Mouse (Mus musculus): Measurements from ENCODE around the gene Gnb3. TPM values are rescaled to one million over a fixed set of nuclear protein-coding genes. Genes with fewer than 3 reads are reported as not detected.
"Not testable (repeated sequence)": the region's sequence is repeated elsewhere in the genome, so short reads cannot be mapped to it uniquely, and the experiment has no call there.

Gnb3 gene
- polyA plus RNA-seq, 1 experiment from 2014 or later: 2.1 TPM

DNA sequence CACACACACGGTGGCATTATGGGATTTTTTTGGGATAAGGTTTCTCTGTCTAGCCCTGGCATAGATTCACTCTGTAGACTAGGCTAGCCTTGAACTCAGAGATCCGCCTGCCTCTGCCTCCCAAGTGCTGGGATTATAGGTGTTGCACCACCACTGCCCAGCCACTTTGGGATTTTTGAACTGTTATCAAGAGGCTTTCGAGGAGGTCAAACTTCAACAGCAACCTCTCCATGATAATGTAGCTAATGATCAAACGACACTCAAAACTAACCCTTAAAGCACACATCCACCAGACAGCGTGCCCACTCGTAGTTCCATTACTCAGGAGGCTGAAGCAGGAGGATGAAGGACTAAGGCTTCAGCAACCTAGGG, 32.1 kb downstream of the Gnb3 start:
- H3K27ac ChIP-seq (replicated peaks): peak overlapping the region; percentile 88
- peak overlapping the region; percentile 49 for H3K4me3 ChIP-seq (replicated peaks)
- H3K27me3 ChIP-seq: no peaks in the 10 kb centered on the region
- WGBS: 85% methylated on average over 6 of the region's 6 CpGs
- no peak overlapping the region; the same call in 1 of the 2 replicates for H3K9ac ChIP-seq
- no peak for ATAC-seq (ENCODE audit: insufficient number of reproducible peaks, low FRiP score, low TSS enrichment, low read depth)
- peak overlapping the region; percentile 76 for H3K4me2 ChIP-seq (replicated peaks)
- H3K36me3 ChIP-seq: peaks cover 24% of the 10 kb centered on the region
- peaks cover 52% of the 10 kb centered on the region for H3K4me1 ChIP-seq
- H3K9me3 ChIP-seq (replicated peaks): no peaks in the 10 kb centered on the region

DNA sequence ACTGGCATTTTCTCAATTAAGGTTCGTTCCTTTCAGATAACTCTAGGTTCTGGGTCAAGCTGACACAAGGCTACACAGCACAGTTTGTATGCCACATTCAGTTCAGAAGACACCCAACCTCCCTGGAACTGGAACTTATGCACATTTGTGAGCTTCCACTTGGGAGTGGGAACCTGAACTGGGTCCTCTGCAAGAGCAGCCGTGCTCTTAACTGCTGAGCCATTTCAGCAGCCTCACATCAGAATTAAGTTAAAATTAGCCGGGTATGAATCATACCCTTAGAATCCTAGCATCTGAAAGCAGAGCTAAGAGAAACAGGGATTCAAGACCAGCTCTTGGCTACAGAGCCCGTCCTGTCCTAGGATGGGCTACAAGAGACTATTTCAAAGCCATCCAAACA, 32.7 kb downstream of the Gnb3 start:
- H3K36me3 ChIP-seq: peaks cover 23% of the 10 kb centered on the region
- H3K27ac ChIP-seq (replicated peaks): no peak overlapping the region
- H3K4me3 ChIP-seq (replicated peaks): no peak overlapping the region
- H3K4me2 ChIP-seq (replicated peaks): no peak overlapping the region
- ATAC-seq (ENCODE audit: insufficient number of reproducible peaks, low FRiP score, low TSS enrichment, low read depth): no peak
- WGBS: 61% methylated on average over 4 of the region's 4 CpGs
- H3K9me3 ChIP-seq (replicated peaks): no peaks in the 10 kb centered on the region
- no peaks in the 10 kb centered on the region for H3K27me3 ChIP-seq
- H3K4me1 ChIP-seq: peaks cover 46% of the 10 kb centered on the region
- H3K9ac ChIP-seq: no peak overlapping the region

DNA sequence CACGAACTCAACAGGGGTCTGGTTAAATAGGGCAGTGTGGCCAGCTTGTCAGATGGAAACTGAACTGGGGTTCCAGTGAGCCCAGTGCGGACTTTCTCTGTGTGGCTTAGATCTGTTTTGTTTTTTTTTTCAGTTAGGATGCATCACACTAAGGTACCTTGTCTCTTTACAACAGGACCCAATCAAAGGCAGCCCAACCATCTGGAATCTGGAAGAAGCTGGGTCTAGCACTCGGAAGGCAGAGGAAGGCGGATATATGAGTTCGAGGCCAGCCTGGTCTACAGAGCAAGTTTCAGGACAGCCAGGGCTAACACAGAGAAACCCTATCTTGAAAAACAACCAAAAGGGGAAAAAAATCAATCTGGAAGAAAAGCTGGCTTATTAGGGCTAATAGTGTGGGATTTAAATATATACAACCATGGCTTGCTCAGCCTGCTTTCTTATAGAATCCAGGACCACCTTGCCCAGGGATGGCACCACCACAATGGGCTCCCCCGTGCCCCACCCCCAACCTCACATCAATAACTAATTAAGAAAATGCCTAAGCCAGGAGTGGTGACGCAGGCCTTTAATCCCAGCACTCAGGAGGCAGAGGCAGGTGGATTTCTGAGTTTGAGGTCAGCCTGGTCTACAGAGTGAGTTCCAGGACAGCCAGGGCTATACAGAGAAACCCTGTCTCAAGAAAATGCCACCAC, 33.5 kb downstream of the Gnb3 start:
- no peaks in the 10 kb centered on the region for H3K9me3 ChIP-seq (replicated peaks)
- WGBS: 70% methylated on average over 7 of the region's 7 CpGs
- H3K4me2 ChIP-seq (replicated peaks): peak overlapping the region; percentile 85
- peaks cover 15% of the 10 kb centered on the region for H3K36me3 ChIP-seq
- H3K9ac ChIP-seq: no peak overlapping the region
- no peaks in the 10 kb centered on the region for H3K27me3 ChIP-seq
- H3K27ac ChIP-seq (replicated peaks): peak overlapping the region; percentile 97
- no peak for ATAC-seq (ENCODE audit: insufficient number of reproducible peaks, low FRiP score, low TSS enrichment, low read depth)
- H3K4me3 ChIP-seq (replicated peaks): peak overlapping the region; percentile 55
- peaks cover 38% of the 10 kb centered on the region for H3K4me1 ChIP-seq

DNA sequence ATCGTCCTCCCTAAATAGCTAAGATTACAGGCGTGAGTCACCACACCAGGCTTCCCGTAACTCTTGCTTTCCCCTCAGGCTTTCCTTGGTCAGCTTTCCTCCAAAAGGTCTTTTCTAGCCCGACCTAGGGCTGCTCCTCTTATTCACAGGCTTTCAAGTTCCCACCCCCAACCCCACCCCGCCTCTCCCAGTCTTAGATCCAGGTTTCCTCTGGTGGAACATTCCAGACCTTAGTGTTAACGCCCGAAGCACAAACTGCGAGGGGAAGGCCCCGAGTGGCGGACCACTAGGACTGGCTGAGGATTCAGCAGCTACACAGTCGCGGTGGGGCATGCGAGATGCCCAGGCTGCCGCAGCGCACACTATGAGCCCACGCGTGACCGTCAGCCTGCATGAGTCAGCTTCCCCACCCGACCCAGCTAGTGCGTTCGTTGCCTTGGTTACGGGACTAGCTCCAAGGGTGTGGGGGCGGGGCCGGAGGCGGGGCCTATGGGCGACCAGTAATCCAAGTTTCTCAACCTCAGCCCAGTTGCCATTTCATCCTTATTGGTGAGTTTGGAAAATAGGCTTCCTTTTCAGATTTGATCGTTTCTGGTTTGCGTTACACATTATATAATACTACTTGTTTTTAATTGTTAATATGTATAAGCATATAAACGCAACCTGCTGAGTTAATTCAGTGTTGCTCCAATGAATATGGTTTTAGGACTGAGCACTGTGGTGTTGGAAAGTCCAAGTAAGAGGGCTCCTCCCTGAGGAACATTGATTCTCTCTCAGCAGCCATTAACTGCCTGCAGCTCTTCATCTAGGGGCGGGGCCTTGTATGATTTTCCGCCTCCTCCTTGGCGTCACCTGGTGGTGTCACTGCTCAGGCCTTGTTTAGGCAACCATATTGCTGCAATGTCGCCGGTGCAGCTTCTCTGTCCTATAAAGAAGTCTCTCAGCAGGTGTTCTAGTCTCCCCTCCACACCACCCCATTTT, 34.4 kb downstream of the Gnb3 start:
- peaks cover 8% of the 10 kb centered on the region; the same call in 1 of the 2 replicates for H3K36me3 ChIP-seq
- H3K4me2 ChIP-seq (replicated peaks): peak overlapping the region; percentile 85
- 1% methylated on average over 34 of the region's 34 CpGs for WGBS
- ATAC-seq (ENCODE audit: insufficient number of reproducible peaks, low FRiP score, low TSS enrichment, low read depth): peak; percentile 86
- no peaks in the 10 kb centered on the region for H3K27me3 ChIP-seq
- H3K4me1 ChIP-seq: peaks cover 35% of the 10 kb centered on the region
- H3K9me3 ChIP-seq (replicated peaks): no peaks in the 10 kb centered on the region
- H3K9ac ChIP-seq: 0 out of 2 replicates have a peak overlapping the region, but pooled peaks have one; percentile 28
- peak overlapping the region; percentile 55 for H3K4me3 ChIP-seq (replicated peaks)
- H3K27ac ChIP-seq (replicated peaks): peak overlapping the region; percentile 97

DNA sequence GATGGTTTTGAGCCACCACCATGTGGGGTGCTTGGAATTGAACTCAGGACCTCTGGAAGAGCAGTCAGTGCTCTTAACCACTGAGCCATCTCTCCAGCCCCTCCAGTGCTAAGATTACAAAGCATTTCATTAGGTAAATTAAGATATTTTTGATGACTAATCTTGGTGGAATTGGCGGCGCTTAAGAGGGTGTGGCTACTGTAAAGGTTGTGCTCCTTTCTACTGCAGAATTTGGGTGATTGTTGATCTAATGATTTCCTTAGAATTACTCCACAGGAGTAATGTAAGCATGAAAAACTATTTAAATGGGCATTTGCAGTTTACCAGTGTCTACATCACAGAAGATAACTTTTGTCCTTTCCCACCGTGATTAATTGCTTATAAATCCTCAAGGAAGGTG, 35.7 kb downstream of the Gnb3 start:
- Histone ChIP-seq H3K36me3 (no peaks in the 10 kb centered on the region), H3K9ac (no peak overlapping the region), H3K4me3 (replicated peaks) (no peak overlapping the region), H3K27ac (replicated peaks) (0 out of 2 replicates have a peak overlapping the region, but pooled peaks have one; percentile 28), H3K9me3 (replicated peaks) (no peaks in the 10 kb centered on the region), H3K4me1 (peaks cover 23% of the 10 kb centered on the region), H3K27me3 (no peaks in the 10 kb centered on the region), H3K4me2 (replicated peaks) (no peak overlapping the region)
- no peak for ATAC-seq (ENCODE audit: insufficient number of reproducible peaks, low FRiP score, low TSS enrichment, low read depth)
- WGBS: 81% methylated on average over 3 of the region's 3 CpGs

DNA sequence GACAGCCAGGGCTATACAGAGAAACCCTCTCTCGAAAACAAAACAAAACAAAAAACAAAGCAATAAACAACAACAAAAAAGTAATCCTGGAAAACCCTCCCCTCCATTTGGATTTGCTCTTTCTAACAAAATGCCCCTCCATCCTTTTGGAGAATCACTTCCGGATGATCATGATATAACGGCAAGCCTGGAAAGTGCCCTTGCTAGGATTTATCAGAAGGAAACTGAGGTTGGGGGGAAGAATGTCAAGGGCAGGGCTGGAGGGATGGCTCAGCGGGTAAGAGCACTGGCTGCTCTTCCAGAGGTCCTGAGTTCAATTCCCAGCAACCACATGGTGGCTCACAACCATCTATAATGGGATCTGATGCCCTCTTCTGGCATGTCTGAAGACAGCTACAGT, 36.4 kb downstream of the Gnb3 start:
- H3K9me3 ChIP-seq (replicated peaks); H3K27me3 ChIP-seq; ATAC-seq (ENCODE audit: insufficient number of reproducible peaks, low FRiP score, low TSS enrichment, low read depth); H3K4me3 ChIP-seq (replicated peaks); H3K4me2 ChIP-seq (replicated peaks); H3K9ac ChIP-seq; H3K27ac ChIP-seq (replicated peaks); H3K36me3 ChIP-seq: not testable (repeated sequence)
- 96% methylated on average over 4 of the region's 4 CpGs for WGBS
- peaks cover 23% of the 10 kb centered on the region for H3K4me1 ChIP-seq

DNA sequence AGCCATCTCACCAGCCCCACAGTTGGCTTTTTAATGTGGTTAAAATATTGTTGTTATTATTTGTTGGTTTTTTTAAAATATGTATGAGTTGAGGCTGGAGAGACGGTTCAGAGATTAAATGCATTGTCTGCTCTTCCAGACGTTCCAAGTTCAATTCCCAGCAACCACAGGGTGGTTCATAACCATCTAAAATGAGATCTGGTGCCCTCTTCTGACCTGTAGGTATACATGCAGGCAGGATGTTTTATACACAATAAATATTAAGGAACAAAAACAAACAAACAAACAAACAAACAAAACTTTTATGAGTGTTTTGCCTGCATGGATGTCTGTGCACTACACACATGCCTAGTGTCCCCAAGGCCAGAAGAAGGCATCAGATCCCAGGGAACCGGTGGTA, 37.0 kb downstream of the Gnb3 start:
- H3K36me3 ChIP-seq: no peaks in the 10 kb centered on the region
- H3K27ac ChIP-seq (replicated peaks): no peak overlapping the region
- H3K9me3 ChIP-seq (replicated peaks): no peaks in the 10 kb centered on the region
- H3K9ac ChIP-seq: no peak overlapping the region
- WGBS: 78% methylated on average over 3 of the region's 3 CpGs
- H3K27me3 ChIP-seq: no peaks in the 10 kb centered on the region
- no peak overlapping the region for H3K4me3 ChIP-seq (replicated peaks)
- ATAC-seq (ENCODE audit: insufficient number of reproducible peaks, low FRiP score, low TSS enrichment, low read depth): no peak
- H3K4me1 ChIP-seq: peaks cover 20% of the 10 kb centered on the region
- no peak overlapping the region for H3K4me2 ChIP-seq (replicated peaks)

DNA sequence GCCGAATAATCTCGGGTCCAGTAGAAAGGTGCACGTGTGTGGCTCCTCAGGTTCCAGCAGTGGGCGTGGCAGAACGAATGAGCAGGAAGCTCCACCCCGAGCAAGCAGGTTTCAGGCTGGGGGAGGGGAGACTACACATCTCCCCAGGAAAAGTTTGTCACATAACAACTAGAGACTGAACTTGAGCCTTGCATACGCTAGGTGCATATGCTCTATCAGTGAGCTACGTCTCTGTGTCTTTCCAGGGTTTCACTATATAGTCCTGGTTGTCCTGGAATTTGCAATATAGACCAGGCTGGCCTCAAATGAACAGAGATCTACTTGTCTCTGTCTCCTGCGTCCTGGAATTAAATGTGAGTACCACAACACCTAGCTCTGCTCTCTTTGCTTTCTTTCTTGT, 37.7 kb downstream of the Gnb3 start:
- Histone ChIP-seq H3K4me3 (replicated peaks) (peak overlapping the region; percentile 17; the same call in 1 of the 2 replicates), H3K4me2 (replicated peaks) (peak overlapping the region; percentile 39), H3K4me1 (peaks cover 18% of the 10 kb centered on the region)
- H3K9me3 ChIP-seq (replicated peaks); ATAC-seq (ENCODE audit: insufficient number of reproducible peaks, low FRiP score, low TSS enrichment, low read depth); H3K27me3 ChIP-seq; H3K9ac ChIP-seq; H3K36me3 ChIP-seq; H3K27ac ChIP-seq (replicated peaks): not testable (repeated sequence)
- 9% methylated on average over 6 of the region's 9 CpGs for WGBS

DNA sequence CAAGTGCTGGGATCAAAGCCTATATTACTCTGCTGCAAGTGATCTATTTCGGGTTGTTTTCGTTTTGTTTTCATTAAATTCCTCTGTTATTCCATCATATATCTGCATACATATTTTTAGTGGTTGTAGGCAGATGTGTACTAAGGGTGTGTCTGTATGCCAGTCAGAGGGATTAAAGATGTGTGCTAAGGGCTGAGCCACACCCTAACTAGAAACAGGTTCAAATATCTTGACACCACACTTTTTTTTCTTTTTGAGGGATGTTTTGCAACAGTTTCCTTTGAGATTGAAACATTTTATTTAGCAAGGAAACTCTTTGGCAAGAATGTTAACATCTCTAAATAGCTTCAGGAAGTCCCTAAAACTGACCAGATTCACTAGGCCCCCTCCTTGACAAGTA, 43.9 kb downstream of the Gnb3 start:
- no peak overlapping the region for H3K9ac ChIP-seq
- no peaks in the 10 kb centered on the region for H3K4me1 ChIP-seq
- peak overlapping the region; percentile 59; the same call in 1 of the 2 replicates for H3K27ac ChIP-seq (replicated peaks)
- no peaks in the 10 kb centered on the region for H3K9me3 ChIP-seq (replicated peaks)
- H3K4me2 ChIP-seq (replicated peaks): no peak overlapping the region
- 43% methylated on average over 2 of the region's 2 CpGs for WGBS
- no peaks in the 10 kb centered on the region for H3K36me3 ChIP-seq
- no peak for ATAC-seq (ENCODE audit: insufficient number of reproducible peaks, low FRiP score, low TSS enrichment, low read depth)
- no peak overlapping the region for H3K4me3 ChIP-seq (replicated peaks)
- H3K27me3 ChIP-seq: no peaks in the 10 kb centered on the region

DNA sequence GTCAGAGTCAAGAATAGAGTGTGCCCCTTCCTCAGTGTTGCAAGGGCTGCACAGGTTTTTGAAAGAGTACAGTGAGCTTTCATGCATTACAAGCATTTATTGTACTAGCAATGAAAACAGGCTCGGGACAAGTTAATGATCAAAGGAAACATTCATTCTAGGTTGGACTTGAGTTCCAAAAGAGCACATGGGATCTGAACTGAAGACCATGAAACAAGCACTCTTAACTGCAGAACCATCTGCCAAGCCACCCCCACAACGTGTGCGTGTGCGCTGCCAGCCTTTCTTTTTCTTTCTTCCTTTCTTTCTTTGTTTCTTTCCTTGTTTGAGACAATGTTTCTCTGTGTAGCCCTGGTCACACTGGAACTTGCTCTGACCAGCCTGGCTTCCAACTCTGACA, 44.3 kb downstream of the Gnb3 start:
- Histone ChIP-seq H3K4me1 (no peaks in the 10 kb centered on the region), H3K9ac (no peak overlapping the region), H3K9me3 (replicated peaks) (no peaks in the 10 kb centered on the region), H3K27me3 (no peaks in the 10 kb centered on the region), H3K36me3 (no peaks in the 10 kb centered on the region), H3K4me2 (replicated peaks) (no peak overlapping the region), H3K4me3 (replicated peaks) (no peak overlapping the region), H3K27ac (replicated peaks) (0 out of 2 replicates have a peak overlapping the region, but pooled peaks have one; percentile 59)
- 58% methylated on average over 4 of the region's 4 CpGs for WGBS
- ATAC-seq (ENCODE audit: insufficient number of reproducible peaks, low FRiP score, low TSS enrichment, low read depth): no peak

DNA sequence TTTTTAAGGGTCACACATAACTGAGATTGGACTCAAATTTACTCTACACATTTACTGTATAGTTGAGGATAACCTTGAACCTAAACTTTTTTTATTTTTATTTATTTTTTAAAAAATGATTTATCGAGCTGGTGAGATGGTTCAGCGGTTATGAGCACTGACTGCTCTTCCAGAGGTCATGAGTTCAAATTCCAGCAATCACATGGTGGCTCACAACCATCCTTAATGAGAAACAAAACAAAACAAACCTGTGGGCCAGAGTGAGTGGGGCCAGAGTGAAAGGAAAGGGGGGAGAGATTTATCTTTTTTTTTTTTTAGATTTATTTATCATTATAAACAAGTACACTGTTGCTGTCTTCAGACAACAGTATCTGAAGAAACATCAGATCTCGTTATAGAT, 48.2 kb downstream of the Gnb3 start:
- Histone ChIP-seq H3K4me2 (replicated peaks) (no peak overlapping the region), H3K4me3 (replicated peaks) (no peak overlapping the region), H3K9ac (no peak overlapping the region), H3K4me1 (no peaks in the 10 kb centered on the region), H3K9me3 (replicated peaks) (no peaks in the 10 kb centered on the region), H3K27me3 (no peaks in the 10 kb centered on the region), H3K36me3 (no peaks in the 10 kb centered on the region), H3K27ac (replicated peaks) (no peak overlapping the region)
- no peak for ATAC-seq (ENCODE audit: insufficient number of reproducible peaks, low FRiP score, low TSS enrichment, low read depth)
- WGBS: 87% methylated on average over 3 of the region's 3 CpGs
